Mouse (Mus musculus) embryo, embryonic 10.5 days (tissue): Measurements from ENCODE around the gene 4930507D05Rik.
"Not testable (repeated sequence)": the region's sequence is repeated elsewhere in the genome, so short reads cannot be mapped to it uniquely, and the experiment has no call there.

ENCODE experiments used
- DNase-seq: peaks from one replicate; pipeline ENCODE4 v3.0.0-alpha.2; 2015; ENCODE audit warnings: low spot score

The 4930507D05Rik gene

GRCm38 (mm10) chr10:62449364-62450279 is at the start of gene 4930507D05Rik, which contains the start of gene Supv3l1:
TSS of gene 4930507D05Rik (plus strand) at chr10:62449489.
TSS of gene Supv3l1 (minus strand) at chr10:62449738.
- DNase-seq, result peak; percentile 93

DNA sequence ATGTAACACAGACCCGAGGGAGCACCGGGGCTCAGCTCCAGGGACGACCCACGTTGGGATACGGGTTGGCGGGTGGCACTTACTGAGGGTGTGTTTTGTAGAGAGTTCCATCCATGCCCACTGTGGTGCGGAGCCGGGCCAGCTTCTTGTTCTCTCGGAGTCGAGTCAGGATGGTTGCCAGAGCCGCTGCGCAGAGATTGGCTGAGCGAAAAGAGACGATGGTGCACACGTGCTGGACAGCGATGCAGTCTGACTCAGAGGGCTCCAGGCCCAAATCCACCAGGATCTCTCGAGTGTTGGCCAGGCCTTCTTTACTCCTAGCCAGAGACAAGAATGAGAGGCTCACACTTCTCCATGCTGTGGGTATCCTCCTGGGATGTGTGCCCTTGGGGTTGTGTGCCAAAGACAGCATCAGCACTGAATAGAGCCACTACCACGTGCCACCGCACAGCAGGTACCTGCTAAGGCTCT is 47.6 kb upstream of the 4930507D05Rik start:
- DNase-seq, result no peak

DNA sequence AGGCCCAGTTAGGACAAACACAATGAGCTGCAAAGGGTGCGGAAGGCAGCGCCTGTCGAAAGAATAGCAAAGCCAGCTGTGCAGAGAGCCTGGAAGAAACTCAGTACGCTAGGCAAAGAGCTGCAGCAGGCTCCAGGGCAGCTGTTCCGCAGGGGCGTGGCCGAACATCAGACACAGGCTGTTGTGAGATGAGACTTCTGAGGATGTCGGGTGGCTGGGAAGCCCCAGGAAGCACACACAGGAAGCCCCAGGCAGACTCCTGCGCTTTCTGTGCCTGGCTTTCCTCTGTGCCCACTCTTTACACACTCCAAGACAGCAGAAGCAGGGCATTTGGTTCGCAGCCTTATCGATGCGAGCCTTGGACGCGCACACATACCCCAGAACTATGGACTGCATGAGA is 44.4 kb upstream of the 4930507D05Rik start:
- DNase-seq, result peak; percentile 50

DNA sequence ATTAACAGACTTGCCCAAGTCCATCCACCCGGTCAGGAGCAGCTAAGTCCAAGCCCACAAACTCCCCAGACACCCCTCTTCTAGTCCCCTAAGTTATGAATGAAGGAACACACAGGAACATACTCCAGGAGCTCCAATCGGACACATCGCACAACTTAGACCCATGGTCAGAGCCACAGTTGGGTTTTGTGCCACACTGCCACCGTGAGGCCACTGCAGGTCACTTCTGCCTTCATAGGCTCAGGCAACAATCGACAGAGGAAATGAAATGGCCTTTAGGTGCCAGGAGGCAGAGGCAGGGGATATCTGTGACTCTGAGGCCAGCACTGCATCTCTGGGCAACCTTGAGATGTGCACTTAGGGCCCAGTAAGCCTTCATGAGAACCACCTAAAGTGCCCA is 38.3 kb upstream of the 4930507D05Rik start:
- DNase-seq, result peak; percentile 81

DNA sequence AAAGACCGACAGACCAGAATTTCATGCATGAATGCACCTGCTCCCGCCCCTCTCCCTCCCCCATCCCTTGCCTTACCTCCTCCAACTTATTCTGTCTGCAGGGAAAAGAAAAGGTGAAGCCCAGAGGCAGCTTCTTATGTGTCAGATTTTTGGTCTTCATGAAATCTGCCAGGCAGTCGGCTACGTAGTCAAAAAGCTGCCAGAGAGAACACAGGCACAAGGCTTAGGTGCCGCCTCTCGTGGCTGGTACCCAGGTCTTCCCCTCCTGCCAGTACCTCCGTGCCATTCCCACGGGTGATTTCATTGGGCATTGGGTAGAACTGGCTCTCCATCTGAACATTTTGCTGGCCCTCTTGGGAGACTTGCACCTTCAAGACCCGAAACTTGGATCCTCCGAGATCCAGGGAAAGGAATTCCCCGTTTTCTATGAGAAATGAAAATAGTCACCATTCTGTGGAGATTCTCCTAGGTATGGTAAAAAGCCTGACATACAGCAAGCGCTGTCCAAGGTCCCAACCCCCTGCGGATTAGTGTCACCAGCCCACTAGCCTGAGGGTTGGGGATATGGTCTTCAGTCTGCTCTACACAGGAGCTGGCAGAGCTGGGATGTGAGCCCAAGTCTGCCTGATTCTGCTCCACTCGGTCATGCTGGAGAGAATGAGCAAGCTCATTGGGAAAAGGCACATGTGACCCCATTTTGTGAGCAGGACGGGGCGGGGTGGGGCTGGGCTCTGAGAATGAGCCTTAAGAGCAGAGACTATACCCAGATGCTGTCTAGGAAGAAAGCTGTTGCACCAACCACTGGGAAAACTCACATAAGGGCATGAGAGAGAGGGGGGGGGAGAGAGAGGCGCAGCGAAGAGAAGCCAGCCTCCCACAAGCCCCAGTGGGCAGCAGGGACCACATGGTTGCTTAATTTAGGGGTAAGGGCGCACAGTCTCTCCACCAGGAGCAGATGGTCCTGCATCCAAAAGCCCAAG is 37.6 kb upstream of the 4930507D05Rik start:
- no peak for DNase-seq

GRCm38 (mm10) chr10:62412906-62413605 is 36.2 kb upstream of the 4930507D05Rik start:
- no peak for DNase-seq

DNA sequence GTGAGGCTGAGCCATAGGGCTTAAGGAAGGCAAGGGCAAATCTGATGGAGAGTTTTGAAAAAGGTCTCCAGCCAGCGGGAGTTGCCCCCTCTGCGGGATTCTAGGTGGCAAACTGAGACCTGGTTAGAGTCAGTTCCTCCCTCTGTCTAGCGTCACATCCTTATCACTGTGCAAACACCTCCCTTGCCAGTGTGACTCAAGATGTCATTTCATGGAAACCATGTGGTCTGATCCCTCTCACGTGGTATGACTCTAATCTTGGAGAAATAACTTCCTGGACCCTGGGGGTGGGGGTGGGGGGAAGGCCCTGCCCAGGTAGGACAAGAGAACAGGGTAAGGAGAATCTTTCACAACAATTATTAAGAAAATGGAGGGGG is 35.7 kb upstream of the 4930507D05Rik start:
- DNase-seq, result no peak

DNA sequence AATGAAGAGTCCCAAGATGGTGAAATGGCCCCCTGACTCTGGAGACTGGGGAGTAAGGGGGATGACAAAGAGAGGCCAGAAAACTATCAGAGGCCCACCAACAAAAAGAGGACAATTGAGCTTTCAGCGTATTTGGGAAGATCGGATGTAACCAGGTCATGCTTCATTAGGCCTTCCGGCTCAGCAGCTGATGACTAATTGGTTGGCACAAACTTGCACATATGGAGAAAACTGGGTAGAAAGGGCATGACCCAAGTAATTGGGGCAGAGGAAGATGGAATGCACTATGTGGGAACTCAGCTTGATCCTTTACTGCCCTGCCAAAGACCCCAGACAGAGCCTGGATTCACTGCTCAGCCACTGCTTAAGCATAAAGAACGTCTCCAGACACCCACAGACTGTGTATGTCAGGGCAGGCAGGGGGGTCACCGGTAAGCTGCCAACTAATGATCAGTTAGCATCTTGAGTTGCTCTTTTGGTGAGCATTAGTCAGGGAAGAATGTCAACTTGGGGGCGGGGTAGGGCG is 30.4 kb upstream of the 4930507D05Rik start:
- DNase-seq, result no peak

DNA sequence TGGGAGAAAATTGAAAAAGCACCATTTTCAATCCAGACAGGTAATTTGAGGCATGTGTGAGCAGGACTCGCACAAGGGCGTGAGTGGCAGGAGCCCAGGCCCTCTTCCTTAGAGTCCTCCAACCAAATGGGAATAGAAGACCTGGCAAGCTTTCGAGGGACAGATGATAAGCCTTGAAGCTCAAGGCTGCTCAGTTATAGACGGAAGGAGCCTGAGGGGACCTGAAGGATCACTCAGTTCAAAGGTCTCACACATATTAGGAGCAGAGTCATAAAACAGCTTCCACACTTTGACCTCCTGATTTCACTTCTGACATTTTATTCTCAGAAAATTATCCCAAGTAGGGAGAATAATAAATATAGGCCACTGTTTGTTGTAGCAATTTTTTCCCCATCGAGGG is 29.9 kb upstream of the 4930507D05Rik start:
- no peak for DNase-seq

DNA sequence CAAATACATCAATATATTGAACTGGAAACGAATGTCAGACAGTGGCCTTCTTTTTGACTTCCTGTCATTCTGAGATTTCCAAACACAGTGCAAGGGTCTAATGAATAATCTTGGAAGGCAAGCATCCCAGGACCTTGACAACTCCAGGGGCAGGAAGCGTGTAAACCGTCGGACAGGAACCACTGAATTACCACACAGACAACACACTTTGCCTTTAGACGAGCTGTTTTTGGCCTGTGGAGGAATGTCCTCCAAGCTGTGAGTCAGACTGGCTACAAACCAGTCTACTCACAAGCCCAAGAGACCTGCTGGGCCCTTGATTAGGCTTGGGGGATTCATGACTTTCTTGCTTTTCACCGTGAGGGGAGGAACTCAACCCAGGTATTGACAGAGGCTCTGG is 28.9 kb upstream of the 4930507D05Rik start:
- no peak for DNase-seq

- no peak for DNase-seq
Observed at GRCm38 (mm10) chr10:62421127-62421526, 28.2 kb upstream of the 4930507D05Rik start.

- DNase-seq, result peak; percentile 24
Observed at GRCm38 (mm10) chr10:62422255-62422654, 27.0 kb upstream of the 4930507D05Rik start, which contains the start of gene Hkdc1. TSS of gene Hkdc1 (minus strand) at chr10:62422491.

GRCm38 (mm10) chr10:62425081-62425871 is 24.0 kb upstream of the 4930507D05Rik start:
- DNase-seq, result no peak

DNA sequence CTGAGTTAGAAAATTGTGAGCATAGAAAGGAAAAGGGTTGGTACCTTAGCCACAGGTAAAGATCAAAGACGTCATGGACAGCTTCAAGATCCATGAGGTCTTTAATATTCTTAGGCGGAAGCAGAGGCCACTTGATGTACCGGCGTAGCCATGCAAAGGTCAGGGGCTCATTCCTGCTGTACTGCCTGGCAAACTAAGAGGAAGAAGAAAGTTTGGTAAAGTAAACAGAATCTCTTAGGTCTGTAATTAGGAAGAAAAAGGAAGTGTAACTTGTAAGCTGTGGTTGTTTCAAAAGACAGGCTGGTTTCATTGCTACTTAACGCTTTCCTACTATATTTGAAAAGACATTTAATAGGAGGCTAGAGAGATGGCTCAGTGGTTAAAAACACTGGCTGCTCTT is 18.9 kb upstream of the 4930507D05Rik start:
- no peak for DNase-seq

- no peak for DNase-seq
Observed at GRCm38 (mm10) chr10:62450280-62450640, 971 bp downstream of the 4930507D05Rik start.

DNA sequence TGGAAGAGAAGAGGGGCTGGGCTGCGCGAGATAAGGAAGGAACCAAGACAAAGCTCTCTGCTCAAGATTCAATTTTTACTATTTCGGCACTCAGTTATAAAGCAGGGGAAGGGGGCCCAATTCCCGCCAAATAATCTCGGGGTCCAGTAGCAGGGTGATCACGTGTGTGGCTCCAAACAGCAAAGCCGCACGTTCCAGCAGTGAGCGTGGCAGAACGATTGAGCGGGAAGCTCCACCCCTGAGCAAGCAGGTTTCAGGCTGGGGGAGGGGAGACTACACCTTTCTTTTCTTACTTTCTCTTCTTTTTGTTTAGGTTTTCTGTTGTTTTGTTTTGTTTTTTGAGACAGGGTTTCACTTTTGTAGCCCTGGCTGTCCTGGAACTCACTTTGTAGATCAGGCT is 2.7 kb downstream of the 4930507D05Rik start:
- not testable (repeated sequence) for DNase-seq

- DNase-seq, result no peak
Observed at GRCm38 (mm10) chr10:62461321-62461720, 12.0 kb downstream of the 4930507D05Rik start.

DNA sequence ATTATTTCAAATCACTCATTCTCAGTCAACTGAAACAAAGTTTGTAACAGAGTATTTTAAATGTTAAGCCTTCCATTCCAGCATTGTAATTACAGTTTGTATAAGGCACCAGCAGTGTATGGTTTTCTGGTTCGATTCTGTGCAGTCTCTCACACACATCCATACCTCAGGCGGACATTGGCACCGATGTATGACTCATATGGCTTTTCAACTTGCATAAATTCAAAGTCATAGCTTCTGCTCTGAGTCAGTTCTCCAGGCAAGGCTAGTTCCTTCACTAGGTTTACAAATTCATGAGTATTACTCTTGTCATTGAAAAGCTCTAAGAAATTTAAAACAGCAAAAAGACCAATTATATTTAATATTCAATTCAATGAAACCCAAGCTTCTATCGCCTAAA is 20.4 kb downstream of the 4930507D05Rik start:
- DNase-seq, result no peak

DNA sequence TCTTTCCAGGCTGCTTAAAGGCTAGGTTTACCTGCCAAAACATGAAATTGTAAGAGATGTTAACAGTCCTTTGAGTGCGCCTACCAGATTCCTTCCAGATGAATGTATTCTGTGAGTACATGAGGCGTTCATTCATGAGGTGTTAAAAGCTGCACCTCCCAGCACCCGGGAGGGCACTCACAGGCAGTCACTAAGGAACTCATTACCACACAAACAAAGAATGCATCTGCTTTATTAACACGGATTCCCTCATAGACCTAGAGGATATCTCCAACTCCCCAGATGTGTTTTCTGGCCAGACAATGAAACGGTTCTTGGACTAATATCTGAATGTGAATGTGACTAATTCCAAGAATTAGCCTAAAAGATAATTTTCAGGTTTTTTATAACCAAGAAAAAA is 21.8 kb downstream of the 4930507D05Rik start:
- no peak for DNase-seq

- DNase-seq, result no peak
Observed at GRCm38 (mm10) chr10:62474944-62475343, 25.7 kb downstream of the 4930507D05Rik start.

GRCm38 (mm10) chr10:62476980-62477379 is 27.7 kb downstream of the 4930507D05Rik start:
- no peak for DNase-seq
